Mouse (Mus musculus): ENCODE measurements at regions not wholly inside any gene's neighbourhood (a gene's known extent, or its start where the extent isn't known, plus 50 kb on each side); places are given as distances from the start of the nearest gene placed in this dataset.

DNA sequence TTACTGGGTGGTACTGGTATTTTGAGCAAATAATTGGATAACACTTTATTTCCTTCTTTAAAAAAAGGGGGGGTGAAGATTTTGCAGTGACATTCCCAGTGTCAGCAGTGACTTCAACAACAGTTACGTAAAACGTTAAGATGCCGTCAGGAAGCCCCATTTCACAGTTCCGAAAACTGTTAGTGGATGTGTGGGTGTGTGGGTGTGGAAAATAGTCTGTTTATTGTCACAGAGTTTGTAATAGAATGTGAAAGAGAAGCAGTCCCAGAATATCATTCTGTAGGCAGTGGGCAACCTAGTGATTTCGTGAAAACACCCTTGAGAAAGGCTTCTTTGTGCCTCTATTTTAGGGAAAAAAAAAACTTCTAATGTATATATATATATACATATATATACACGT, 101.4 kb upstream of the Pcdh10 start:
- no peaks in the 10 kb centered on the region for H3K9me3 ChIP-seq (ENCODE audit: control insufficient read depth)
- no peak overlapping the region for H3K4me2 ChIP-seq (replicated peaks; ENCODE audit: low read depth)
- H3K9ac ChIP-seq (ENCODE audit: low read depth, low read length): no peak overlapping the region
- no peak overlapping the region for H3K27ac ChIP-seq (ENCODE audit: low read depth, low read length)
- TF ChIP-seq CTCF (IDR thresholded peaks at IDR 0.05; ENCODE audit: low read depth): no peak
- no peaks in the 10 kb centered on the region for H3K36me3 ChIP-seq (ENCODE audit: control insufficient read depth, insufficient read depth)
- no peak for ATAC-seq
- WGBS: 81% methylated on average over 6 of the region's 6 CpGs
- H3K27me3 ChIP-seq (replicated peaks; ENCODE audit: control insufficient read depth, insufficient read depth, low read length): no peaks in the 10 kb centered on the region
- H3K4me3 ChIP-seq (ENCODE audit: low read depth, low read length): no peak overlapping the region
- H3K4me1 ChIP-seq (replicated peaks; ENCODE audit: control insufficient read depth, insufficient read depth, low read length): no peaks in the 10 kb centered on the region

DNA sequence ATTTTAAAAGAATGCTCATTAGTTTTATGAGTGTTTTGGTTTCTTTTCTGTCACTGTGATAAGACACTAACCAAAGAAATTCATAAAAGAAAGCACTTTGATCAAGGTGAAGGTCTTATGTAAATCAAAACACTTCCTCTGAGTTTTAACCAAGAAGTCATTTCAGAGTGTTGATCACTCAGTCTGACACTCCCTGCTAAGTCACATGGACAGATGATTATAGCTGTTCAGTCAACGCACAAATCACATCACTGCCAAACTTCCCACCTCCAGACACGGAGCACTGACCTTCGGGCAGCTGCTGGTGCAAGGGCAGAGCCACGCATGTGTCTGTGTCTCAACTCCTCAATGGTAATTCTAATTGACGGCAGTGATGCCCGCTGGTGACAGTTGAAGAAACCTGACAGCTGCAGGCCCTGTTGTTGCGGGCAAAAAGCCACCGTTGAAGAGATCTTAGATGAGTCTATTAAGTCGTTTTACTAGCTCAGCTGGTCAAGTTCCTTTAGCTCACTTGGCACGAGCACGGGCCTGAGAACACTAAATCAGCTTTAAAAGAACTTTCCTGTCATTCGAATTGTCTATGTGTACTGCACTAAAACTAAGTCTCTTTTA, 80.8 kb upstream of the Pcdh10 start:
- H3K4me3 ChIP-seq (ENCODE audit: low read depth, low read length): no peak overlapping the region
- no peaks in the 10 kb centered on the region for H3K36me3 ChIP-seq (ENCODE audit: control insufficient read depth, insufficient read depth)
- ATAC-seq: no peak
- H3K4me2 ChIP-seq (replicated peaks; ENCODE audit: low read depth): no peak overlapping the region
- no peaks in the 10 kb centered on the region for H3K4me1 ChIP-seq (replicated peaks; ENCODE audit: control insufficient read depth, insufficient read depth, low read length)
- TF ChIP-seq CTCF (IDR thresholded peaks at IDR 0.05; ENCODE audit: low read depth): no peak
- WGBS: 77% methylated on average over 12 of the region's 12 CpGs
- H3K27me3 ChIP-seq (replicated peaks; ENCODE audit: control insufficient read depth, insufficient read depth, low read length): no peaks in the 10 kb centered on the region
- H3K9ac ChIP-seq (ENCODE audit: low read depth, low read length): no peak overlapping the region
- H3K9me3 ChIP-seq (ENCODE audit: control insufficient read depth): no peaks in the 10 kb centered on the region
- H3K27ac ChIP-seq (ENCODE audit: low read depth, low read length): no peak overlapping the region

- H3K4me2 ChIP-seq (replicated peaks; ENCODE audit: low read depth): no peak overlapping the region
- TF ChIP-seq CTCF (IDR thresholded peaks at IDR 0.05; ENCODE audit: low read depth): peak; percentile 54
- no peak overlapping the region for H3K27ac ChIP-seq (ENCODE audit: low read depth, low read length)
- H3K9me3 ChIP-seq (ENCODE audit: control insufficient read depth): no peaks in the 10 kb centered on the region
- no peak overlapping the region for H3K9ac ChIP-seq (ENCODE audit: low read depth, low read length)
- no peaks in the 10 kb centered on the region for H3K4me1 ChIP-seq (replicated peaks; ENCODE audit: control insufficient read depth, insufficient read depth, low read length)
- no peaks in the 10 kb centered on the region for H3K36me3 ChIP-seq (ENCODE audit: control insufficient read depth, insufficient read depth)
- ATAC-seq: no peak
- no peaks in the 10 kb centered on the region for H3K27me3 ChIP-seq (replicated peaks; ENCODE audit: control insufficient read depth, insufficient read depth, low read length)
- no peak overlapping the region for H3K4me3 ChIP-seq (ENCODE audit: low read depth, low read length)
- 44% methylated on average over 2 of the region's 2 CpGs for WGBS
These were observed 58.9 kb upstream of the Pcdh10 start for GRCm38 (mm10) chr3:45319257-45319656.
